Mouse (Mus musculus) CH12.LX (cell line): ENCODE measurements at regions not wholly inside any gene's neighbourhood (a gene's known extent, or its start where the extent isn't known, plus 50 kb on each side); places are given as distances from the start of the nearest gene placed in this dataset.
A peak's percentile ranks its signal among the peaks of the same experiment; 100 is the strongest.
"Not testable (repeated sequence)": the region's sequence is repeated elsewhere in the genome, so short reads cannot be mapped to it uniquely, and the experiment has no call there.

Source experiments
- DNase-seq: peaks from one replicate; pipeline ENCODE4 v3.0.0-alpha.2; 2013; ENCODE audit errors: extremely low read depth
- H3K27ac ChIP-seq: 2 replicates; pipeline ENCODE4 v1.5.1; 2012; ENCODE audit warnings: low read depth, mild to moderate bottlenecking, control low read depth, moderate library complexity; ENCODE audit not compliant: insufficient read depth
- H3K27me3 ChIP-seq: replicated peaks from 2 replicates; pipeline ENCODE3; 2012; ENCODE audit warnings: inconsistent platforms
- H3K36me3 ChIP-seq, 2 experiments: replicated peaks in 1 of 2; 2 replicates each; pipeline versions ENCODE3 to v1.6.1; 2012; ENCODE audit warnings: inconsistent platforms in 1 of 2, low read length in 1 of 2, mild to moderate bottlenecking in 1 of 2, mixed read lengths in 1 of 2, moderate library complexity in 1 of 2; ENCODE audit not compliant: control insufficient read depth in 1 of 2, insufficient read depth in 1 of 2
- H3K4me1 ChIP-seq, 2 experiments: 2 replicates each; pipeline ENCODE4 v1.6.1; 2012; ENCODE audit warnings: inconsistent platforms in 1 of 2, moderate library complexity in 1 of 2; ENCODE audit not compliant: insufficient read depth in 2 of 2, control insufficient read depth in 1 of 2
- H3K4me2 ChIP-seq: 2 replicates; pipeline ENCODE4 v1.6.1; 2012; ENCODE audit warnings: low read depth, mild to moderate bottlenecking, control low read depth; ENCODE audit not compliant: poor library complexity, insufficient read depth, severe bottlenecking
- H3K4me3 ChIP-seq, 3 experiments: fragments of 150-350 bp in 1 of 3; sonication (generic) in 1 of 3; replicated peaks in 1 of 3; 2 replicates each; pipeline versions ENCODE3 to v1.5.1; 2011 to 2012; ENCODE audit warnings: low read depth in 2 of 3, low read length in 2 of 3, mild to moderate bottlenecking in 2 of 3, moderate library complexity in 2 of 3, control low read depth in 1 of 3, improper control_type of control experiment in 1 of 3, inconsistent platforms in 1 of 3, mixed read lengths in 1 of 3; ENCODE audit not compliant: poor library complexity in 1 of 3
- H3K79me2 ChIP-seq: replicated peaks from 2 replicates; pipeline ENCODE4 v1.6.1; 2012; ENCODE audit warnings: mild to moderate bottlenecking, moderate library complexity; ENCODE audit not compliant: control insufficient read depth, poor library complexity, insufficient read depth, severe bottlenecking; ENCODE audit errors: extremely low read depth
- H3K9ac ChIP-seq: 2 replicates; pipeline ENCODE4 v1.6.1; 2012; ENCODE audit warnings: low read depth, mild to moderate bottlenecking, control low read depth, moderate library complexity; ENCODE audit not compliant: insufficient read depth
- H3K9me3 ChIP-seq: replicated peaks from 2 replicates; pipeline ENCODE3; 2012; ENCODE audit warnings: low read length, inconsistent platforms, mixed read lengths
- CTCF ChIP-seq, 2 experiments: IDR thresholded peaks in 1 of 2; conservative IDR thresholded peaks in 1 of 2; 2 replicates each; pipeline ENCODE4 v1.5.1; 2011 to 2012; ENCODE audit warnings: low read depth in 2 of 2, low read length in 2 of 2, improper control_type of control experiment in 1 of 2, inconsistent platforms in 1 of 2, mild to moderate bottlenecking in 1 of 2, moderate library complexity in 1 of 2
- ETS1 ChIP-seq: conservative IDR thresholded peaks from 2 replicates; pipeline ENCODE4 v1.6.1; 2012; ENCODE audit warnings: low read depth, mild to moderate bottlenecking, inconsistent platforms, low read length, improper control_type of control experiment, moderate library complexity
- GABPA ChIP-seq: IDR thresholded peaks from 2 replicates; pipeline ENCODE4 v1.6.1; 2012; ENCODE audit warnings: low read depth, low read length, improper control_type of control experiment, inconsistent platforms; ENCODE audit not compliant: insufficient replicate concordance
- KAT2A ChIP-seq: IDR thresholded peaks from 2 replicates; pipeline ENCODE4 v1.6.1; 2012; ENCODE audit warnings: low read length, improper control_type of control experiment, inconsistent platforms; ENCODE audit not compliant: insufficient replicate concordance
- MAFK ChIP-seq: IDR thresholded peaks from 2 replicates; pipeline ENCODE4 v1.6.1; 2011; ENCODE audit warnings: low read length, improper control_type of control experiment; ENCODE audit not compliant: insufficient replicate concordance
- MAX ChIP-seq: IDR thresholded peaks from 2 replicates; pipeline ENCODE4 v1.6.1; 2011; ENCODE audit warnings: low read length, improper control_type of control experiment
- MXI1 ChIP-seq: IDR thresholded peaks from 2 replicates; pipeline ENCODE4 v1.6.1; 2011; ENCODE audit warnings: mild to moderate bottlenecking, low read depth, low read length, improper control_type of control experiment
- MYC ChIP-seq: IDR thresholded peaks from 2 replicates; pipeline ENCODE4 v1.6.1; 2011; ENCODE audit warnings: low read depth, mild to moderate bottlenecking, improper control_type of control experiment, low read length
- NELFE ChIP-seq: IDR thresholded peaks from 2 replicates; pipeline ENCODE4 v1.6.1; 2011; ENCODE audit warnings: low read depth, low read length, improper control_type of control experiment
- NRF1 ChIP-seq: IDR thresholded peaks from 2 replicates; pipeline ENCODE4 v1.6.1; 2014; ENCODE audit warnings: low read depth, mild to moderate bottlenecking, inconsistent platforms, low read length, improper control_type of control experiment, moderate library complexity
- POLR2A ChIP-seq: IDR thresholded peaks from 2 replicates; pipeline ENCODE4 v1.6.1; 2011; ENCODE audit warnings: low read depth, mild to moderate bottlenecking, improper control_type of control experiment, low read length
- RAD21 ChIP-seq: IDR thresholded peaks from 2 replicates; pipeline ENCODE4 v1.6.1; 2011; ENCODE audit warnings: low read depth, mild to moderate bottlenecking, low read length, improper control_type of control experiment, moderate library complexity
- SIN3A ChIP-seq: IDR thresholded peaks from 2 replicates; pipeline ENCODE4 v1.6.1; 2012; ENCODE audit warnings: low read length, improper control_type of control experiment, inconsistent platforms
- SMC3 ChIP-seq: IDR thresholded peaks from 2 replicates; pipeline ENCODE4 v1.6.1; 2011; ENCODE audit warnings: low read depth, low read length, improper control_type of control experiment
- TBP ChIP-seq: conservative IDR thresholded peaks from 2 replicates; pipeline ENCODE4 v1.6.1; 2011; ENCODE audit warnings: low read depth, low read length, improper control_type of control experiment
- TCF12 ChIP-seq: IDR thresholded peaks from 2 replicates; pipeline ENCODE4 v1.6.1; 2014; ENCODE audit warnings: low read depth, mild to moderate bottlenecking, inconsistent platforms, low read length, improper control_type of control experiment
- UBTF ChIP-seq: IDR thresholded peaks from 2 replicates; pipeline ENCODE4 v1.6.1; 2012; ENCODE audit warnings: low read depth, mild to moderate bottlenecking, inconsistent platforms, low read length, improper control_type of control experiment, moderate library complexity
- dilution Hi-C: fragments of 300-500 bp; cut with MboI; formaldehyde crosslinking; loops from 2 replicates; pipeline ENCODE4 v1.14.3; 2020; ENCODE audit warnings: low sequenced_read_pairs; ENCODE audit not compliant: extremely low pct_unique_long_range_greater_than_20kb, extremely low pct_ligation_motif_present
- in situ Hi-C: fragments of 300-500 bp; cut with MboI; formaldehyde crosslinking; loops from 3 replicates; pipeline ENCODE4 v1.14.3; 2019; ENCODE audit warnings: low sequenced_read_pairs, low pct_ligation_motif_present, low pct_unique_long_range_greater_than_20kb, mixed read lengths

DNA sequence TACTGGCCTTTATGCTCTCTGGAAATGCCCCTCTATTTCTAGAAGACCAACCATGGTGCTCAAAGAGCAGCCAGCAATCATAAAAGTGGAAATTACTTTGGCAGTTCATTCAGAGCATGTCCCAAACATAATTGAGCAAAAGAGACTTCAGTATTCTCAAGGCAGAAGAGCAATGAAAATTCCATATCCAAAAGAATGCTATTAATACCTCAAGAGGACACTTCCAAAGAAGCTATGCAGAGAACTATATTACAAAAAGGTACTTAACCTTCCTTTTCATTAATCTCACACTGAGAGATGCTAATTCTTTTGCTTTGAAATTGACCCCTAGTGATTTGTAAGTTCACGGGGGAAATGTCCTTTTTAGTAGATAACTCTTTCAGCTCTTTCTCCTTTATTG, 105.7 kb downstream of the Mrpl39 start:
- Histone ChIP-seq H3K27me3 (no peaks in the 10 kb centered on the region), H3K4me3 (no peak overlapping the region), H3K9me3 (peaks cover 9% of the 10 kb centered on the region), H3K9ac (no peak overlapping the region), H3K36me3 (peaks cover 0 to 3% of the 10 kb centered on the region in 2 experiments), H3K4me1 (peaks cover 0 to 26% of the 10 kb centered on the region in 2 experiments; a peak in 2 of 4 replicates)
- no peak for DNase-seq
- in situ Hi-C loops, result no loop called here
- no peak for TF ChIP-seq KAT2A
- no peak for TF ChIP-seq ETS1
- TF ChIP-seq TCF12, result no peak
- no peak for TF ChIP-seq NRF1
- no peak for TF ChIP-seq GABPA
- TF ChIP-seq MAFK, result no peak
- no peak for TF ChIP-seq SIN3A
- TF ChIP-seq MXI1, result no peak
- no peak for TF ChIP-seq TBP
- TF ChIP-seq SMC3, result no peak
- no peak for TF ChIP-seq NELFE
- no peak for TF ChIP-seq RAD21
- no peak for TF ChIP-seq UBTF
- no peak for TF ChIP-seq POLR2A
- TF ChIP-seq, all 38 proteins: peak for 0
- Histone ChIP-seq H3K4me2 (no peak overlapping the region), H3K79me2 (no peaks in the 10 kb centered on the region; the same call in 1 of the 2 replicates), H3K27ac (no peak overlapping the region)
- dilution Hi-C loops, result no loop called here

DNA sequence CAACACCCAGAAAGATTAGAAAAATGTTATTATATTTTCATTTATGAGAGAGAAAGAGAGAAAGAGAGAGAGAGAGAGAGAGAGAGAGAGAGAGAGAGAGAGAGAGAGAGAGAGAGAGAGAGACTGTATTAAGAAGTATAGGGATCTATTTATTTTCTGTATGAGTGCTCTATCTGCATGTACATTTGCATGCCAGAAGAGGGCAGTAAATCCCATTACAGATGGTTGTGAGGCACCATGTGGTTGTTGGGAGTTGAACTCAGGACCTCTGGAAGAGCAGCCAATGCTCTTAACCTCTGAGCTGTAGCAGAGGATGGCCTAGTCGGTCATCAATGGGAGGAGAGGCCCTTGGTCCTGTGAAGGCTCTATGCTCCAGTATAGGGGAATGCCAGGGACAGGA, 91.1 kb downstream of the Mrpl39 start:
- H3K4me3 ChIP-seq, H3K9ac ChIP-seq, H3K9me3 ChIP-seq, H3K36me3 ChIP-seq, in situ Hi-C loops, DNase-seq, H3K4me2 ChIP-seq, H3K27me3 ChIP-seq, H3K79me2 ChIP-seq, dilution Hi-C loops: not testable (repeated sequence)
- peak overlapping the region; percentile 55 for H3K27ac ChIP-seq
- peaks cover 26 to 65% of the 10 kb centered on the region in 2 experiments for H3K4me1 ChIP-seq
- TF ChIP-seq MYC, result peak; percentile 84
- TF ChIP-seq SMC3, result peak; percentile 49
- peak; percentile 65; the same call in 1 of the 2 replicates for TF ChIP-seq MAX
- TF ChIP-seq RAD21, result peak; percentile 51
- TF ChIP-seq CTCF (conservative IDR thresholded peaks at IDR 0.05 in 1 of 2, IDR thresholded peaks at IDR 0.05 in 1 of 2; ENCODE audit: low read depth in 2 of 2, low read length in 2 of 2), result peak in 1 of 2 experiments; percentile 51; a peak in 2 of 4 replicates
- 0 out of 2 replicates have a peak, but pooled peaks have one; percentile 17 for TF ChIP-seq TCF12
